Mouse (Mus musculus) thymus, adult 2 months (tissue): Measurements from ENCODE around the gene Pemt.

ENCODE experiments used
- CTCF ChIP-seq: fragments of 200-500 bp; IDR thresholded peaks from 2 replicates; pipeline ENCODE4 v1.5.1; 2012; ENCODE audit warnings: mild to moderate bottlenecking, control low read depth, low read length, moderate library complexity, borderline replicate concordance; ENCODE audit not compliant: control insufficient read depth, poor library complexity, insufficient read depth; ENCODE audit errors: extremely low read depth
- POLR2A ChIP-seq: fragments of 200-500 bp; IDR thresholded peaks from 2 replicates; pipeline ENCODE4 v1.6.1; 2012; ENCODE audit warnings: mild to moderate bottlenecking, low read length, control low read depth, moderate library complexity; ENCODE audit not compliant: control insufficient read depth, poor library complexity, insufficient read depth; ENCODE audit errors: extremely low read depth

DNA sequence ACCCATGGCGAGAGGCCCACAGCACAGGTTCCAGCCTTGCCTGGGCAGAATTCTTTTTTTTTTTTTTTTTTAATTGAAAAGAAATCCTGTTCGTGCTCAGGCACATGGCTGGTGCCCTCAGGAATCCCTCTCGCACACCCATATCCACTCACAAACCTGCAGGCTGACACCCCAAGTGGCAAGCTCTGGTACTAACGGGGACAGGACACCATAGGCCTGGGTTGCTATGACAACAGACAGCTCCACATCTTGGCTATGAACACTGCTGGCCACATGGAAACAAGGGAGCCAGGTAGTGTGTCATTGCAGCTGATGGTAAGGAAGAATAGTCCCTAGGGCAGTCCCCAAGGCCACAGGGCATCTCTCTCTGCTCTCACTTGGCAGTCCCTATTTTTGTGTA is 42.7 kb upstream of the Pemt start:
- TF ChIP-seq CTCF (no peak), POLR2A (no peak)
